Mouse (Mus musculus) heart, postnatal 0 days (tissue): Measurements from ENCODE around the gene Ndufb7. TPM values are rescaled to one million over a fixed set of nuclear protein-coding genes. Genes with fewer than 3 reads are reported as not detected.

Experiments
- ATAC-seq: fragments of 200-750 bp; cut with Nextera tagmentation; 2 replicates; pipeline ENCODE4 v1.8.0; 2017; ENCODE audit warnings: low read depth, moderate number of reproducible peaks, moderate library complexity; ENCODE audit not compliant: insufficient read depth
- DNase-seq: peaks from one replicate; pipeline ENCODE4 v3.0.0-alpha.2; 2016; ENCODE audit warnings: low spot score
- H3K27ac ChIP-seq: fragments of 300-500 bp; sonication (generic); 2 replicates; pipeline ENCODE4 v1.5.1; 2014; ENCODE audit warnings: low read depth, mild to moderate bottlenecking
- H3K27me3 ChIP-seq: fragments of 300-500 bp; sonication (generic); 2 replicates; pipeline ENCODE4 v1.6.1; 2014; ENCODE audit warnings: low read length, mixed read lengths; ENCODE audit not compliant: control insufficient read depth, insufficient read depth
- H3K36me3 ChIP-seq: fragments of 300-500 bp; sonication (generic); replicated peaks from 2 replicates; pipeline ENCODE4 v1.6.1; 2014; ENCODE audit warnings: low read length, mixed read lengths; ENCODE audit not compliant: control insufficient read depth, insufficient read depth
- H3K4me1 ChIP-seq: fragments of 300-500 bp; sonication (generic); 2 replicates; pipeline ENCODE4 v1.6.1; 2014; ENCODE audit warnings: antibody characterized with exemption; ENCODE audit not compliant: control insufficient read depth, insufficient read depth
- H3K4me2 ChIP-seq: fragments of 300-500 bp; sonication (generic); 2 replicates; pipeline ENCODE4 v1.6.1; 2014; ENCODE audit warnings: low read depth, mild to moderate bottlenecking, low read length, moderate library complexity
- H3K4me3 ChIP-seq: fragments of 300-500 bp; sonication (generic); 2 replicates; pipeline ENCODE4 v1.5.1; 2014; ENCODE audit warnings: low read depth, low read length
- H3K9ac ChIP-seq: fragments of 300-500 bp; sonication (generic); replicated peaks from 2 replicates; pipeline ENCODE4 v1.6.1; 2014; ENCODE audit warnings: low read depth, low read length, mixed read lengths
- H3K9me3 ChIP-seq: fragments of 300-500 bp; sonication (generic); replicated peaks from 2 replicates; pipeline ENCODE4 v1.6.1; 2016; ENCODE audit warnings: low read length; ENCODE audit not compliant: control insufficient read depth
- CTCF ChIP-seq: IDR thresholded peaks from 2 replicates; pipeline ENCODE4 v1.5.1; 2016; ENCODE audit warnings: antibody characterized with exemption, control low read depth, low read depth
- EP300 ChIP-seq: IDR thresholded peaks from 2 replicates; pipeline ENCODE4 v1.6.1; 2016; ENCODE audit warnings: antibody characterized with exemption, low read depth
- WGBS: fragments of 180-500 bp; shearing (Covaris S2); extraction: QIAGEN DNeasy Blood & Tissue Kit; methylation state at CpG from one replicate; pipeline ENCODE4 v1.1.7; 2014; 5-methylcytosine and 5-hydroxymethylcytosine counted together
- polyA plus RNA-seq: library from polyadenylated mRNA; unstranded; fragments of >200 nt; fragmentation: Nextera tagmentation; extraction: Ambion mirVana; gene quantifications from 2 replicates; pipeline ENCODE4 v1.2.1, GENCODE M21; 2015
- total RNA-seq: library from RNA; depleted of rRNA; stranded (reverse); fragments of >200 nt; gene quantifications from 2 replicates; pipeline ENCODE4 v1.2.3, GENCODE M21; 2014; ENCODE audit warnings: low replicate concordance

The Ndufb7 gene
- total and polyA plus RNA-seq, 2 experiments from 2014 or later: 682 to 1,145 TPM

- Histone ChIP-seq H3K27ac (peak overlapping the region; percentile 99), H3K9ac (no peak overlapping the region), H3K9me3 (no peaks in the 10 kb centered on the region), H3K36me3 (peaks cover 46% of the 10 kb centered on the region), H3K4me3 (no peak overlapping the region), H3K4me1 (peaks cover 50% of the 10 kb centered on the region), H3K27me3 (no peaks in the 10 kb centered on the region), H3K4me2 (no peak overlapping the region)
- TF ChIP-seq CTCF (peak; percentile 60), EP300 (no peak)
- peak; percentile 33 for ATAC-seq
- DNase-seq: peak; percentile 70
- 49% methylated on average over 18 of the region's 18 CpGs for whole genome bisulfite sequencing
Measured at GRCm38 (mm10) chr8:83573140-83573875, 6.8 kb downstream of the Ndufb7 start.

- Histone ChIP-seq H3K4me2 (no peak overlapping the region), H3K36me3 (peaks cover 34% of the 10 kb centered on the region), H3K27me3 (no peaks in the 10 kb centered on the region), H3K9me3 (no peaks in the 10 kb centered on the region), H3K9ac (peak overlapping the region; percentile 37), H3K4me3 (no peak overlapping the region), H3K27ac (peak overlapping the region; percentile 99), H3K4me1 (peaks cover 54% of the 10 kb centered on the region)
- DNase-seq (no peak), ATAC-seq (no peak)
- TF ChIP-seq CTCF: no peak
- no peak for TF ChIP-seq EP300
- 58% methylated on average over 15 of the region's 15 CpGs for WGBS
Measured at GRCm38 (mm10) chr8:83574631-83575315, 8.3 kb downstream of the Ndufb7 start.

GRCm38 (mm10) chr8:83575561-83576515, 9.4 kb downstream of the Ndufb7 start:
- Histone ChIP-seq H3K4me2 (peak overlapping the region; percentile 54), H3K4me3 (peak overlapping the region; percentile 31), H3K9ac (peak overlapping the region; percentile 61), H3K27me3 (no peaks in the 10 kb centered on the region), H3K27ac (peak overlapping the region; percentile 99), H3K4me1 (peaks cover 54% of the 10 kb centered on the region), H3K9me3 (no peaks in the 10 kb centered on the region), H3K36me3 (peaks cover 24% of the 10 kb centered on the region)
- WGBS: 47% methylated on average over 17 of the region's 17 CpGs
- TF ChIP-seq EP300: no peak
- TF ChIP-seq CTCF: no peak
- peak; percentile 80 for DNase-seq
- ATAC-seq: peak; percentile 45

GRCm38 (mm10) chr8:83576516-83576895, 10.0 kb downstream of the Ndufb7 start:
- Histone ChIP-seq H3K4me2 (peak overlapping the region; percentile 54), H3K9ac (peak overlapping the region; percentile 61), H3K27ac (peak overlapping the region; percentile 99), H3K27me3 (no peaks in the 10 kb centered on the region), H3K36me3 (peaks cover 17% of the 10 kb centered on the region), H3K9me3 (no peaks in the 10 kb centered on the region), H3K4me1 (peaks cover 56% of the 10 kb centered on the region), H3K4me3 (peak overlapping the region; percentile 31)
- DNase-seq: no peak
- TF ChIP-seq CTCF (no peak), EP300 (no peak)
- WGBS: 27% methylated on average over 2 of the region's 4 CpGs
- no peak for ATAC-seq

GRCm38 (mm10) chr8:83576921-83577320, 10.4 kb downstream of the Ndufb7 start:
- Histone ChIP-seq H3K36me3 (peaks cover 13% of the 10 kb centered on the region), H3K27ac (peak overlapping the region; percentile 99), H3K9ac (peak overlapping the region; percentile 61), H3K4me3 (peak overlapping the region; percentile 31; the same call in 1 of the 2 replicates), H3K4me2 (peak overlapping the region; percentile 54), H3K4me1 (peaks cover 56% of the 10 kb centered on the region), H3K27me3 (no peaks in the 10 kb centered on the region), H3K9me3 (no peaks in the 10 kb centered on the region)
- ATAC-seq: no peak
- DNase-seq: no peak
- WGBS: 49% methylated on average over 4 of the region's 4 CpGs
- no peak for TF ChIP-seq EP300
- TF ChIP-seq CTCF: no peak
